Mouse (Mus musculus) retina, postnatal 7 days (tissue): ENCODE data around the gene Spdye4c.

ENCODE experiments used
- DNase-seq: peaks from one replicate; pipeline ENCODE4 v3.0.0-alpha.2; 2012; ENCODE audit warnings: low read depth, low spot score

Spdye4c gene

DNA sequence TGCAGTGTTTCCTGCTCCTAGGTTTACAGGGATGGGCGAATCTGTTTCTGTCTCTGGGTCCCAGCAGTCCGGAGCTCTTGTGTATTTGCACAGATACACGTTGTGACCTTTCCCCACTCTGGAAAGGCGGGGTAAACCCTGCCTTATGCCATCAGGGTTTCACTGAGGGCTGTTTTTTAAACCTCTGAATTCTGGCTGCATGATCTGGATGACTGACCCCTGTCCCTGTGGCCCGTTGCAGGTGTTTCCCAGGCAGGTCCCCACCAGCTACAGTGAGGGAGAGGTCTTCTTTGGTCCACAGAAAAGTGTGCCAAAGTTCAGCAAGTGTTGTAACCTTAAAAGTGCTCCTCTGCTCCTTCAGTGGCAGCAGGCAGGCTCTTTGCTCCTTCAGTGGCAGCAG is 18.3 kb downstream of the Spdye4c start:
- no peak for DNase-seq

- DNase-seq, result no peak
Observed at GRCm38 (mm10) chr2:128611178-128611577, 20.2 kb downstream of the Spdye4c start.

DNA sequence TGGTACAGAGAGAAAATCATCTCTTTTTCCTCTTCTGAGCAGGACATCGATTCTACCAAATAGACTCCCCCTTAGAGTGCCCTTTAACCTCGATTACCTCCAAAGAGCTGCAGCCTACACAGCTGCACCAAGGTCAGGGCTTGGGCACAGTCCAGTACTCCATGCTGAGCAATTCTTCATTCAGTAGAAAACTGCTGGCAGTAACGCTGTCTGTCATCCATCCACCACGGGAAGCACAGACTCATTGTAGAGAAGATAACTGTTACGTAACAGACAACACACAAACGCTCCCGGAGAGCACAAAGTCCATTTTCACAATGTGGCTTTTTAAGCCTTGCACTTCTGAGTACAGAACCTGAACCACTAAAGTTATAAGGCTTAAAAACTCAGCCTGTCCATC is 21.3 kb downstream of the Spdye4c start:
- no peak for DNase-seq

DNA sequence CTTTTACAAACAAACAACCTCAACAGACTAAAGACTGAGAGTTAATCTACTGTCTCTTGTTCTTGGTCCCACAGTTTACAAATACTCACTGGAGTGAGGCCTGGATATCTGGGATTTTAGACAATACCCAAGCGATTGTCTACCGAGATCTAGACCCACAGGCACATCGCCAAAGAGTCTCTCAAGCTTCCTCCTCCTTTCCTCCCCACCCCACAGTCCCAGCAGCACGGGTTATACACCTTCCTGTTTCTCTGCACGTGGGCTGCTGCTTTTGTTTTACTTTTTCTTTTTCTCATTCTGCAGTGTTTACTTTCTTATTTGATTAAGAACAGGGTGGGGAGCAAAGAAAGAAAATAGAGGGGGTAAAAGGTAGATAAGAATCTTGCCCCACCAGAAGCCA is 22.4 kb downstream of the Spdye4c start:
- DNase-seq, result no peak

DNA sequence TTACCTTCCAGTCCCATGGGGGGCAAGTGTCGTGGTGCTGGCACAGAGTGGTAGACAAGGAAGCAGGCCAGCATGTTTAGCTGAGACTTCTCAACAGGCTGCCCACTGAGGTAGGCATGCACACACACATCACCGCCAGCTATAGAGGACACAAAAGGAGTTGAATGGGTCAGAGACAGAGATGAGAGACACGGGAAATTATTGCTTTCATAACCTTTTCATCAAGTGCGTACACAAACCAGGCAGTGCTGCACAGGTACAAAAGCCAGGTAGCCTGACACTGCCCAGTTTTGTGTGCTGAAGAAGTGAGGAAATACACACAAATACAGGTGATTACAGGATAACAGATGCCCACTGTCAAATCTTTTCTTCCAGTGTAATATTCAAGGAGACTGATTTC is 24.4 kb downstream of the Spdye4c start:
- no peak for DNase-seq

- no peak for DNase-seq
Observed at GRCm38 (mm10) chr2:128620578-128620977, 29.6 kb downstream of the Spdye4c start.
